Mouse (Mus musculus) kidney, embryonic 15.5 days (tissue): ENCODE measurements around the gene 2310011J03Rik. TPM values are rescaled to one million over a fixed set of nuclear protein-coding genes. Genes with fewer than 3 reads are reported as not detected.

Experiments
- ATAC-seq: fragments of 200-750 bp; cut with Nextera tagmentation; replicated peaks from 2 replicates; pipeline ENCODE4 v1.8.0; 2017; ENCODE audit warnings: moderate TSS enrichment; ENCODE audit not compliant: low FRiP score
- H3K27ac ChIP-seq: fragments of 300-500 bp; sonication (generic); 2 replicates; pipeline ENCODE4 v1.5.1; 2015; ENCODE audit warnings: mild to moderate bottlenecking, inconsistent platforms
- H3K27me3 ChIP-seq: fragments of 300-500 bp; sonication (generic); 2 replicates; pipeline ENCODE4 v1.6.1; 2015; ENCODE audit warnings: inconsistent platforms
- H3K36me3 ChIP-seq: fragments of 300-500 bp; sonication (generic); 2 replicates; pipeline ENCODE4 v1.6.1; 2015; ENCODE audit warnings: inconsistent platforms
- H3K4me1 ChIP-seq: fragments of 300-500 bp; sonication (generic); 2 replicates; pipeline ENCODE4 v1.6.1; 2015; ENCODE audit warnings: inconsistent platforms
- H3K4me2 ChIP-seq: fragments of 300-500 bp; sonication (generic); 2 replicates; pipeline ENCODE4 v1.6.1; 2015; ENCODE audit warnings: moderate library complexity, mild to moderate bottlenecking, inconsistent platforms
- H3K4me3 ChIP-seq: fragments of 300-500 bp; sonication (generic); replicated peaks from 2 replicates; pipeline ENCODE4 v1.5.1; 2015; ENCODE audit warnings: mild to moderate bottlenecking, inconsistent platforms
- H3K9ac ChIP-seq: fragments of 300-500 bp; sonication (generic); 2 replicates; pipeline ENCODE4 v1.6.1; 2015; ENCODE audit warnings: mild to moderate bottlenecking, inconsistent platforms
- H3K9me3 ChIP-seq: fragments of 300-500 bp; sonication (generic); replicated peaks from 2 replicates; pipeline ENCODE4 v1.6.1; 2016; ENCODE audit warnings: inconsistent platforms
- WGBS: fragments of 180-500 bp; shearing (Covaris S2); methylation state at CpG from one replicate; pipeline ENCODE4 v1.1.7; 2015; ENCODE audit warnings: mixed read lengths; 5-methylcytosine and 5-hydroxymethylcytosine counted together
- polyA plus RNA-seq: library from polyadenylated mRNA; unstranded; fragments of >200 nt; fragmentation: Nextera tagmentation; extraction: Ambion mirVana; gene quantifications from 2 replicates; pipeline ENCODE4 v1.2.1, GENCODE M21; 2015

The 2310011J03Rik gene
- polyA plus RNA-seq, 1 experiment from 2014 or later: 52.7 TPM

DNA sequence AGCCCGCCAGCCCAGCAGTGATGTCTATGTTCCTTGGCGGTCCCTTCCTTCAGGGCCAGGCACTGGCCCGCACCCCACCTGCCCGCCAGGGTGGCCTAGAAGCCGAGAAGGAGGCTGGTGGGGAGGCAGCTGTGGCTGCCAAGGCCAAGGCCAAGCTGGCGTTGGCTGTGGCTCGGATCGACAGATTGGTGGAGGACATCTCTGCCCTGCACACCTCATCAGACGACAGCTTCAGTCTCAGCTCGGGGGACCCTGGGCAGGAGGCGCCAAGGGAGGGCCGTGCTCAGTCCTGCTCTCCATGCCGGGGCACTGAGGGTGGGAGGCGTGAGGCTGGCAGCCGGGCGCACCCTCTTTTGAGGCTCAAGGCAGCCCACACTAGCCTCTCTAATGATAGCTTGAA is 8.8 kb downstream of the 2310011J03Rik start:
- H3K27ac ChIP-seq: no peak overlapping the region
- no peak overlapping the region for H3K4me2 ChIP-seq
- H3K27me3 ChIP-seq: peaks cover 79% of the 10 kb centered on the region
- H3K4me3 ChIP-seq: no peak overlapping the region
- no peaks in the 10 kb centered on the region for H3K9me3 ChIP-seq
- H3K36me3 ChIP-seq: no peaks in the 10 kb centered on the region
- no peak for ATAC-seq
- WGBS: 87% methylated on average over 16 of the region's 16 CpGs
- H3K4me1 ChIP-seq: peaks cover 26% of the 10 kb centered on the region
- no peak overlapping the region for H3K9ac ChIP-seq

DNA sequence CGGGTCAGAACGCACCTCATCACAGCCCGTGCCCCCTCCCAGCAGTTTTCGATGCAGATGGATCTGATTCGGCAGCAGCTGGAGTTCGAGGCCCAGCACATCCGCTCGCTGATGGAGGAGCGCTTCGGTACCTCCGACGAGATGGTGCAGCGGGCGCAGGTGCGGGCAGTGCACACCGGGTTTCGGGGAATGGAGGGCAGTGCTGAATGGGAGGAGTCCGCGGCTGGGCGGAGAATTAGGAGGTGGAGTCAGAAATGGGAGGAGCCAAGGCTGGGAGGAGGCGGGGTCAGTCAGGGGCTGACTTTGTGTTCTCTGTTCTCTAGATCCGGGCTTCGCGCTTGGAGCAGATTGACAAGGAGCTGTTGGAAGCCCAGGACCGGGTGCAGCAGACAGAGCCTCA is 15.5 kb downstream of the 2310011J03Rik start:
- H3K4me1 ChIP-seq: peaks cover 18% of the 10 kb centered on the region
- WGBS: 10% methylated on average over 25 of the region's 25 CpGs
- no peaks in the 10 kb centered on the region for H3K9me3 ChIP-seq
- H3K27ac ChIP-seq: no peak overlapping the region
- H3K9ac ChIP-seq: no peak overlapping the region
- H3K4me2 ChIP-seq: peak overlapping the region; percentile 56
- no peaks in the 10 kb centered on the region for H3K36me3 ChIP-seq
- peaks cover 79% of the 10 kb centered on the region for H3K27me3 ChIP-seq
- peak overlapping the region; percentile 34 for H3K4me3 ChIP-seq
- peak; percentile 34 for ATAC-seq

DNA sequence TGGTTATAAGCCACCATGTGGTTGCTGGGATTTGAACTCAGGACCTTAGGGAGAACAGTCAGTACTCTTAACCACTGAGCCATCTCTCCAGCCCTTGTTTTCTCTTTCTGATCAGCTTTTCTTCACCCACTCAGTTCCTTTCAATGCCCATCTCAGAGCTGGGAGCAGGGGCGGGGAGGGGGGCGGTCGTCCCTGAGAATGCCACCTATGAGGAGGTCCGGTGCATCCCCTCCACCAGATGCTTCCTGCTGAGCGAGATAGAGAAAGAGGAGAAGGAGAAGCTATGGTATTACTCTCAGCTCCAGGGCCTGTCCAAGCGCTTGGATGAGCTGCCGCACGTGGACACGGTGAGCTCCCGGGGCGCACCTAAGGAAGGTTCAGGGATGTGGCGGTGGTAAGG is 15.9 kb downstream of the 2310011J03Rik start:
- Histone ChIP-seq H3K27ac (no peak overlapping the region), H3K4me3 (peak overlapping the region; percentile 34), H3K4me1 (peaks cover 18% of the 10 kb centered on the region), H3K27me3 (peaks cover 83% of the 10 kb centered on the region), H3K4me2 (peak overlapping the region; percentile 56), H3K36me3 (no peaks in the 10 kb centered on the region), H3K9me3 (no peaks in the 10 kb centered on the region), H3K9ac (no peak overlapping the region)
- ATAC-seq: no peak
- WGBS: 22% methylated on average over 12 of the region's 12 CpGs

DNA sequence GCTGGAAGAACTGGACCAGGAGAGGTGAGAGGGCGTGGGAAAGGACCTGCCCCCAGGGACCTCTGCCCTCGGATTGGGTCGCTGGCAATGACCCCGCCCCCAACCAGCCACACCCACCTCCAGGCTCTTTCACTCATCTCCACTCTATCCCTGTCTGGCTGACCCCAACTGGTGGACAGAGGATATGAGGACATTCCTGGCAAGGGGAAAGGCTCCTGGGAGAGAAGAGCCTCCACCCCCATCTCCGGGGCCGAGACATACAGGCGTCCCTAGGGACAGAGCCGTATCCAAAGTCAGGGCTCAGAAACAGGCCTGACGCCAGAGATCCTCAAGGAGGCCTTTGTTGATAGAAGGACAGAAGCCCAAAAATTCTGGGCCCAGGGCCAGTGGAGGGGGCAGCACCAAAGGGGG is 17.9 kb downstream of the 2310011J03Rik start:
- no peaks in the 10 kb centered on the region for H3K9me3 ChIP-seq
- peaks cover 98% of the 10 kb centered on the region for H3K27me3 ChIP-seq
- peak; percentile 53 for ATAC-seq
- H3K4me3 ChIP-seq: 0 out of 2 replicates have a peak overlapping the region, but pooled peaks have one; percentile 4
- H3K4me2 ChIP-seq: peak overlapping the region; percentile 26
- peaks cover 26% of the 10 kb centered on the region for H3K4me1 ChIP-seq
- H3K9ac ChIP-seq: 0 out of 2 replicates have a peak overlapping the region, but pooled peaks have one; percentile 17
- H3K27ac ChIP-seq: no peak overlapping the region
- WGBS: 12% methylated on average over 9 of the region's 9 CpGs
- H3K36me3 ChIP-seq: no peaks in the 10 kb centered on the region

DNA sequence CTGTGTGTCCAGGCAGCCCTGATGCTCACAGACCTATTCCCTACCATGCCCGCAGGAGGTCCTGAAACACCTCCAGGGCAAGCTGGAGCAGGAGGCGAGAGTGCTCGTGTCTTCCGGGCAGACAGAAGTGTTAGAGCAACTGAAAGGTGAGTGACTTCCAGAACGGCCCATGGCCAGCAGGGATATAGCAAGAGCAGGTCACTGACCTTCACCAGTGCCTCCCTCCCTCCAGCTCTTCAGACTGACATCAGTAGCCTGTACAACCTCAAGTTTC is 18.3 kb downstream of the 2310011J03Rik start:
- H3K4me1 ChIP-seq: peaks cover 26% of the 10 kb centered on the region
- 0 out of 2 replicates have a peak overlapping the region, but pooled peaks have one; percentile 4 for H3K4me3 ChIP-seq
- H3K27ac ChIP-seq: no peak overlapping the region
- peak overlapping the region; percentile 26 for H3K4me2 ChIP-seq
- WGBS: 57% methylated on average over 5 of the region's 5 CpGs
- no peaks in the 10 kb centered on the region for H3K36me3 ChIP-seq
- no peak for ATAC-seq
- H3K9ac ChIP-seq: no peak overlapping the region
- H3K27me3 ChIP-seq: peaks cover 98% of the 10 kb centered on the region
- no peaks in the 10 kb centered on the region for H3K9me3 ChIP-seq

DNA sequence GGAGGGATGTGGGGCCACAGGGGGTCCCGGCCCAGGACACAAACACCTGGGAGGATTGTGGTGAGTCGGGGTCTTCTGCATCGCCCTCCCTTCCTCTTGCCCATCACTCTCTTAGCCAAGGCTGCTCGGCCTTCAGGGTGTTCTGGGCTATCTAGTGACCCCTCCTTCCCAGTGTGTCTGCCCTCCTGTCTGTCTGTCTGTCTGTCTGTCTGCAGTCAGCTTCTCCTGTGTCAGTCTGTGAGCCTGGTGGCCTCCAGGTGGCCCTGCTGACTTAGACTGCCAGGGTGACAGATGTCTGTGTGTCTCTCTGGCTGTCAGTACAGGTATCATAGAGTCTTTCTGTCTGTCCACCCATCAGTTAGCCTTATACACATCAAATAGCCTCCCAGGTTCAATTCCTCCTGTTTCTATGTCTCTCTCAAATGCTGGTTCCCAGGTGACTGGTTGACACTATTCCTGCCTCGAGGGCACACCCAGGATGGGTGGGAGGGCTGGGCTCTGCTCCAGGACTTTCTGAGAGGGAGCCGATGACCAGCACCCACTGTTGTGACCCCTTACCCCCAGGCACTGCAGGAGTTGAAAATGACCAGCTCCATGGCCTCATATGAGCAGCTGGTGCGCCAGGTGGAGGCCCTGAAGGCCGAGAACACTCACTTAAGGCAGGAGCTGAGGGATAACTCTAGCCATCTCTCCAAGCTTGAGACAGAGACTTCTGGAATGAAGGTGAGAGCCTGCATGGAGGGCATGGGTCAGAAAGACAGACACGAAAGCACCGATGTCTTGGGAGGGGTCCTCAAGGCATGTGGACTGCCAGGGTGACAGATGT is 18.9 kb downstream of the 2310011J03Rik start:
- WGBS: 80% methylated on average over 10 of the region's 10 CpGs
- no peak overlapping the region for H3K4me3 ChIP-seq
- H3K27me3 ChIP-seq: peaks cover 98% of the 10 kb centered on the region
- no peak overlapping the region for H3K27ac ChIP-seq
- ATAC-seq: no peak
- peaks cover 31% of the 10 kb centered on the region for H3K4me1 ChIP-seq
- no peak overlapping the region for H3K9ac ChIP-seq
- no peaks in the 10 kb centered on the region for H3K36me3 ChIP-seq
- no peaks in the 10 kb centered on the region for H3K9me3 ChIP-seq
- H3K4me2 ChIP-seq: no peak overlapping the region

DNA sequence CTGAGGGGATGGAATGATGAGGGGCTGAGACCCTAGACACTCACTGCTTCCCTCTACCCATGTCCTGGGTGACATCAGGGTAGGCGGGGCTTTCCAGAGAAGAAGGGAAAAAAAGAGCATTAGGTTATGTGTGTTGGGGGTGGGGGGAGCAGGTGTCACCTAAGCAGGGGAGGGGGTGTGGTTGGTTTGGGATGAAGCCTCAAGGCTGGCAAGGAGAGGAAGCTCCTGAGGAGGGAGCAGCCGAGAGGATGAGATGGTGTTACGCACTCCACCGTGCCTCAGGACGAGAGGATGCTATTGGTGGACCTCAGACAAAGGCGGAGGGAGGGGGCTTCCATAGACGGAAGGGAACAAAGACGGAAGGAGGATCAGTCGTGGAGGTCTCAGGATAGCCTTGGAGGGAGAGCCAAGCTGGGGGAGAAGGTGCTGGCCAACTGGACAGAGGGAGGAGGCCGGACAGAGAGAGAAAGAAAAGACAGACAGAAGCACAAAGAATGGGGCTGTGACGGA is 19.6 kb downstream of the 2310011J03Rik start:
- no peaks in the 10 kb centered on the region for H3K36me3 ChIP-seq
- ATAC-seq: no peak
- peaks cover 91% of the 10 kb centered on the region for H3K27me3 ChIP-seq
- H3K9me3 ChIP-seq: no peaks in the 10 kb centered on the region
- 26% methylated on average over 11 of the region's 11 CpGs for WGBS
- no peak overlapping the region for H3K4me2 ChIP-seq
- H3K4me1 ChIP-seq: peaks cover 38% of the 10 kb centered on the region
- no peak overlapping the region for H3K27ac ChIP-seq
- no peak overlapping the region for H3K4me3 ChIP-seq
- H3K9ac ChIP-seq: no peak overlapping the region

DNA sequence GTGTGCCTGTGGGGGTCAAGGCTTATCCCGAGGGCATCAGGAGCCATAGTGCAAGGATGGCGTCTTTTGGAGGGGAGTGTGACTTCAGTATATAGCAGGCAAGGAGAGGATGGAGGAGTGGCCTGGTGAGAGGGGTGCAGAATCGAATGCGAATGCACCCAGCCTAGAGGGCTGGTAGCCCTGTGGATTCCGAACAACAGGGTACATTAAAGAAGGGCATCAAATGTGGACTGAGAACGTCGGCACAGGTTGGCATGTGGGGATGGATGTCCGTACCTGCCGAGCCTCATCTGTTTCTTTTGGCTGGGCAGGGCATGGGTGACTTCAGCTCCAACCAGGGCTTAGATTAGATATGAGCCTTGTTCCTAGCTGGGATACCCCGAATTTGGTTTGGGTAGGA is 20.5 kb downstream of the 2310011J03Rik start:
- H3K4me1 ChIP-seq: peaks cover 44% of the 10 kb centered on the region
- no peak overlapping the region for H3K9ac ChIP-seq
- H3K27ac ChIP-seq: no peak overlapping the region
- WGBS: 52% methylated on average over 10 of the region's 10 CpGs
- H3K4me2 ChIP-seq: no peak overlapping the region
- H3K4me3 ChIP-seq: no peak overlapping the region
- H3K36me3 ChIP-seq: peaks cover 3% of the 10 kb centered on the region
- no peaks in the 10 kb centered on the region for H3K9me3 ChIP-seq
- H3K27me3 ChIP-seq: peaks cover 82% of the 10 kb centered on the region
- ATAC-seq: no peak

DNA sequence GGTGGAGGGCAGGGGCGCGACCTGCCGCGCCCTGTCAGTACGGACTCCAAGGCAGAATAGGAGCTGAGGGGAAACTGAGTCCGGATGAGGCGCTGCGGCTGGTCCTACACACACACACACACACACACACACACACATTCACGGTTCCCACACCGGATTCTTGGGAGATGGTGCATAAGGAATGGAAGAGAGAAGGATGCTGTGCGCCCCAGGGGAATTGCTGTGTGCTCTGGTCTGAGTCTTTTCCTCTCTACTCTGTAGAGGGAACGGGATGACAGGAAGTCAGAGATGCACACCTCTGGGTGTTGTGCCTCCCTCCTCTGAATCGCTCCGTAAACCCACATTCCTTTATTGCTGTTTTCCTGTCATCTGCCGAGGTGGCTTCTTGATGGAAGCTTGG is 21.0 kb downstream of the 2310011J03Rik start:
- no peak overlapping the region for H3K9ac ChIP-seq
- H3K27me3 ChIP-seq: peaks cover 77% of the 10 kb centered on the region
- no peak overlapping the region for H3K27ac ChIP-seq
- peaks cover 47% of the 10 kb centered on the region for H3K4me1 ChIP-seq
- H3K4me2 ChIP-seq: peak overlapping the region; percentile 39
- H3K4me3 ChIP-seq: peak overlapping the region; percentile 18
- no peak for ATAC-seq
- WGBS: 7% methylated on average over 15 of the region's 15 CpGs
- H3K9me3 ChIP-seq: no peaks in the 10 kb centered on the region
- peaks cover 8% of the 10 kb centered on the region for H3K36me3 ChIP-seq

DNA sequence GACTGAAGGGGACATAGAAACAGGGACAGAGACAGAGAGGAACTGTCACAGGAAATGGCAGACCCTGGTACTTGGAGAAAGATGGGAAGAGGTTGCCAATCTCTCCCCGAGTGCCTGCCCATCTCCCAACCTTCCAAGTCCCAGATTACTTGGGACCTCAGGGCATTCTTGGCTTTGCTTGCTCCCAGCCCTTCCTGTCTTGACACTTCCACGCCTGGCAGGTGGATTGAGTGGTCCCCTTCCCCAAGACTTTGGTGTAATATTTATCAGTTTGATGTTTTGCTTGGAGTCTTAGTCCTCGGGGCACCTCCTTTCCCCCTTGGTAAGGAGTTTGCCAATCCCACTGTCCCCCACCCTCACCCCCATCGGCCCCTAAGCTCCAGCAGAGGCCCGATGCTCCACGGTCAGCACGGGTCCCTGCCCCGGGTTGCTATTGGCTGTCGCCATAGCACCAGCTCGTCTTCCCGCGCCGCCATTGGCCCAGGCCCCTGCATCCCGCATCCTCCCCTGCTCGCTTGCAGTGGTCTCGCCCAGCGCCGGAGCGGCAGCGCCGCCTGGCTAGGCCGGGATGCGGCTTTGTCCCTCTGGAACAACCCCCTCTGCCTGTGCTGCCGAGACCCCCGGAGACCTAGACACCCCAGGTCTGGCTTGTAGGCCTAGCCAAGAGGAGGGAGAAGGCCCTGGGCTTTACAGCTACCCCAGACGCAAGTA is 21.6 kb downstream of the 2310011J03Rik start:
- ATAC-seq: no peak
- Histone ChIP-seq H3K27me3 (peaks cover 71% of the 10 kb centered on the region), H3K4me2 (peak overlapping the region; percentile 39), H3K4me1 (peaks cover 53% of the 10 kb centered on the region), H3K36me3 (peaks cover 14% of the 10 kb centered on the region), H3K9ac (no peak overlapping the region), H3K9me3 (no peaks in the 10 kb centered on the region), H3K27ac (no peak overlapping the region), H3K4me3 (peak overlapping the region; percentile 18)
- WGBS: 4% methylated on average over 26 of the region's 26 CpGs

DNA sequence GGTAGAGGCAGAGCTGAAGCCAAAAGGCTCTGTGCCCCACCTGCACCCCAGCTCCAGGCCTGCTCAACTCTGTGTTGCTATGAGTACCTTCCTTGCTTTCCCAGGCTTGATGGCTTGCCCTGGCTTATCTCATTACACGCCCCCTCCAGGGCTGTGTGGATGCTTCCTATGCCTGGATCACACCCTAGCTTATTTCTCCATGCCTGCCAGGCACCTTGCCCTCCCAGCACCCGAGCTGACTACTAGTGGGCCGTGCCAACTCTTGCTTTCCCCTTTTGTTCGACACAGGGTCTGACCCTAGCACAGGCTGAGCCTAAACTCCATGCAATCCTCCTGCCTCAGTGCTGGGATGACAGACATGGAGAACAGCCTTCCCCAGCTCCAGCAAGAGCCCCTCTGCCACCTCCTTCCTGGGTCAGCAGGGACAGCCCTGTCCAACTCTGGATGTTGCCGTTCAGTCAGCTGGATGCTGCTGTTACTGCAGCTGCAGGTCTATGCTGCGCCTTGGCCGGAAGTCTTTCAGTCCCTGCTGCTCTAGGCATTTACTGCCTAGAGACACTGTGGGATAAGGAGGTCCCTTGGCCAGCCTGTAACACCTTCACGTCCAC is 22.7 kb downstream of the 2310011J03Rik start:
- Histone ChIP-seq H3K27me3 (peaks cover 62% of the 10 kb centered on the region), H3K36me3 (peaks cover 20% of the 10 kb centered on the region), H3K9me3 (no peaks in the 10 kb centered on the region), H3K4me3 (no peak overlapping the region), H3K4me1 (peaks cover 58% of the 10 kb centered on the region), H3K9ac (no peak overlapping the region), H3K27ac (no peak overlapping the region), H3K4me2 (no peak overlapping the region)
- 64% methylated on average over 8 of the region's 8 CpGs for WGBS
- no peak for ATAC-seq

DNA sequence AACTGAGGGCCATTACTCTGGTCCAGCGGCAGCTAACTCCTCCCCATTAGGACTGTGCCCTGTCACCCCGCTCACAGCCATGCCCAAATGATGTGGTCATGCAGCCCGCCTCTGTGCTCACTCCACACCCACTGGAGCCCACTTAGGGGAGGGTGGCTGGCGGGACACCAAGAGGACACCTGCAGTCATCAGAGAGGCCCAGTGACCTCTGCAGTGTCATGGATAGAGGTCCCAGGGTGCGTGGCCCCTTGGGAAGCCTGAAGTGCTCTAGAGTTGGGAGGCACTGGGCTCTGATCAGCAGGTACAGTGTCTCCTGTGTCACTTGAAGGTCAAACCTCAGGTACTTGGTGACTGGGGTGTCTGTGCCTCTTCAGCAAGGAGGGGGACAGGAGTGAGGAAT is 23.5 kb downstream of the 2310011J03Rik start:
- peaks cover 54% of the 10 kb centered on the region for H3K27me3 ChIP-seq
- H3K9ac ChIP-seq: no peak overlapping the region
- H3K27ac ChIP-seq: no peak overlapping the region
- ATAC-seq: no peak
- H3K4me3 ChIP-seq: no peak overlapping the region
- H3K4me2 ChIP-seq: peak overlapping the region; percentile 76; the same call in 1 of the 2 replicates
- no peaks in the 10 kb centered on the region for H3K9me3 ChIP-seq
- 77% methylated on average over 5 of the region's 5 CpGs for WGBS
- peaks cover 53% of the 10 kb centered on the region for H3K4me1 ChIP-seq
- peaks cover 20% of the 10 kb centered on the region for H3K36me3 ChIP-seq
